ENCODE assay signal across 21 mouse cellular contexts in genomic region chr15:10770410-10771310, GRCm38 (mm10). TPM values are rescaled to one million over a fixed set of nuclear protein-coding genes. Genes with fewer than 3 reads are reported as not detected.
DNase-seq lines count a peak whose midpoint lies in the region; ATAC-seq and TF ChIP-seq lines count a peak whose summit lies in the region.
"Had no signal": no experiment of that assay in that cellular context is flagged by ENCODE, and none has a peak within 500 bp of the region (broad histone marks: within the 10 kb centered on the region; RNA-seq: fewer than 3 reads in every experiment).

No protein-coding gene starts in this region.

- no peak for TF ChIP-seq CTCF in kidney, postnatal 0 days (IDR thresholded peaks at IDR 0.05; ENCODE audit: low read depth)

- H3K9me3 ChIP-seq in neural tube, embryonic 11.5 days (ENCODE audit: control insufficient read depth, low read length): no peaks in the 10 kb centered on the region
- no peaks in the 10 kb centered on the region for H3K9me3 ChIP-seq in kidney, postnatal 0 days (replicated peaks; ENCODE audit: low read length)
- H3K9me3 ChIP-seq in liver, embryonic 11.5 days (ENCODE audit: control insufficient read depth, low read length): no peaks in the 10 kb centered on the region
- no peaks in the 10 kb centered on the region for H3K9me3 ChIP-seq in intestine, embryonic 16.5 days (ENCODE audit: control insufficient read depth, low read length)
- no peaks in the 10 kb centered on the region for H3K9me3 ChIP-seq in hindbrain, embryonic 10.5 days
- H3K9me3 ChIP-seq: forebrain, embryonic 12.5 days; heart, embryonic 12.5 days; hindbrain, embryonic 12.5 days; liver, embryonic 15.5 days; lung, embryonic 15.5 days; midbrain, embryonic 12.5 days had no signal

- 46% methylated on average over 5 of the region's 5 CpGs for WGBS in neural tube, embryonic 11.5 days
- 18% methylated on average over 5 of the region's 5 CpGs for WGBS in kidney, postnatal 0 days
- 59% methylated on average over 5 of the region's 5 CpGs for WGBS in liver, embryonic 11.5 days
- WGBS in intestine, embryonic 16.5 days: 31% methylated on average over 5 of the region's 5 CpGs
- WGBS in hindbrain, embryonic 10.5 days: 83% methylated on average over 5 of the region's 5 CpGs

- no peak overlapping the region for H3K4me3 ChIP-seq in neural tube, embryonic 11.5 days (ENCODE audit: low read depth, low read length)
- H3K4me3 ChIP-seq in kidney, postnatal 0 days (replicated peaks; ENCODE audit: low read depth, low read length): no peak overlapping the region
- no peak overlapping the region for H3K4me3 ChIP-seq in liver, embryonic 11.5 days (ENCODE audit: low read depth, low read length)
- no peak overlapping the region for H3K4me3 ChIP-seq in intestine, embryonic 16.5 days (ENCODE audit: low read length)
- no peak overlapping the region for H3K4me3 ChIP-seq in hindbrain, embryonic 10.5 days
- H3K4me3 ChIP-seq: forebrain, embryonic 12.5 days; heart, embryonic 12.5 days; hindbrain, embryonic 12.5 days; liver, embryonic 15.5 days; lung, embryonic 15.5 days; midbrain, embryonic 12.5 days had no signal

- DNase-seq in neural tube, embryonic 11.5 days (ENCODE audit: low spot score): no peak
- DNase-seq in neural tube, embryonic 10.5 days (ENCODE audit: extremely low spot score, low spot score): no peak
- peak; percentile 85 for DNase-seq in kidney, postnatal 0 days (ENCODE audit: low spot score)
- peak; percentile 38 for DNase-seq in mesoderm, embryonic 11.5 days (ENCODE audit: low read depth, low spot score)
- no peak for DNase-seq in liver, embryonic 11.5 days (ENCODE audit: low spot score)
- no peak for DNase-seq in hindbrain, embryonic 10.5 days (ENCODE audit: low spot score)
- DNase-seq: adrenal gland, adult 8-10 months; cerebellum, adult 18-20 months; gastrocnemius, postnatal 25 days; layer of hippocampus, postnatal 36 days; right cerebral cortex, postnatal 4 days; thymus, adult 18-20 months; thymus, postnatal 36 days had no signal

- H3K27ac ChIP-seq in neural tube, embryonic 11.5 days (ENCODE audit: low read depth, low read length): 0 out of 2 replicates have a peak overlapping the region, but pooled peaks have one; percentile 39
- peak overlapping the region; percentile 27 for H3K27ac ChIP-seq in kidney, postnatal 0 days
- H3K27ac ChIP-seq in liver, embryonic 11.5 days (ENCODE audit: low read depth, low read length): no peak overlapping the region
- no peak overlapping the region for H3K27ac ChIP-seq in intestine, embryonic 16.5 days (ENCODE audit: low read length)
- no peak overlapping the region for H3K27ac ChIP-seq in hindbrain, embryonic 10.5 days
- H3K27ac ChIP-seq: forebrain, embryonic 12.5 days; hindbrain, embryonic 12.5 days; liver, embryonic 15.5 days; lung, embryonic 15.5 days; midbrain, embryonic 12.5 days had no signal

- no peaks in the 10 kb centered on the region for H3K27me3 ChIP-seq in neural tube, embryonic 11.5 days (ENCODE audit: control insufficient read depth, insufficient read depth, low read length)
- H3K27me3 ChIP-seq in kidney, postnatal 0 days (ENCODE audit: insufficient read depth, low read length): no peaks in the 10 kb centered on the region
- H3K27me3 ChIP-seq in liver, embryonic 11.5 days (replicated peaks; ENCODE audit: control insufficient read depth, insufficient read depth, low read length): no peaks in the 10 kb centered on the region
- H3K27me3 ChIP-seq in intestine, embryonic 16.5 days (replicated peaks; ENCODE audit: control insufficient read depth, insufficient read depth, low read length): no peaks in the 10 kb centered on the region
- no peaks in the 10 kb centered on the region for H3K27me3 ChIP-seq in hindbrain, embryonic 10.5 days (ENCODE audit: insufficient read depth, poor library complexity, severe bottlenecking)
- H3K27me3 ChIP-seq: forebrain, embryonic 12.5 days; hindbrain, embryonic 12.5 days; liver, embryonic 15.5 days; lung, embryonic 15.5 days; midbrain, embryonic 12.5 days had no signal

- H3K4me1 ChIP-seq in neural tube, embryonic 11.5 days (ENCODE audit: control insufficient read depth, insufficient read depth, low read length): no peaks in the 10 kb centered on the region
- no peaks in the 10 kb centered on the region for H3K4me1 ChIP-seq in kidney, postnatal 0 days (replicated peaks; ENCODE audit: insufficient read depth, low read length)
- H3K4me1 ChIP-seq in liver, embryonic 11.5 days (replicated peaks; ENCODE audit: control insufficient read depth, insufficient read depth, low read length): no peaks in the 10 kb centered on the region
- H3K4me1 ChIP-seq in intestine, embryonic 16.5 days (ENCODE audit: control insufficient read depth, insufficient read depth, low read length): 0 out of 2 replicates have a peak, but pooled peaks cover 5% of the 10 kb centered on the region
- H3K4me1 ChIP-seq in hindbrain, embryonic 10.5 days (replicated peaks): no peaks in the 10 kb centered on the region
- H3K4me1 ChIP-seq: forebrain, embryonic 12.5 days; heart, embryonic 12.5 days; hindbrain, embryonic 12.5 days; liver, embryonic 15.5 days; lung, embryonic 15.5 days; midbrain, embryonic 12.5 days had no signal

- ATAC-seq in neural tube, embryonic 11.5 days (ENCODE audit: insufficient read depth, low FRiP score, low TSS enrichment): peak; percentile 9; the same call in 1 of the 2 replicates
- no peak for ATAC-seq in kidney, postnatal 0 days (replicated peaks; ENCODE audit: low FRiP score, low read depth)
- ATAC-seq in liver, embryonic 11.5 days (replicated peaks; ENCODE audit: low FRiP score): no peak
- no peak for ATAC-seq in intestine, embryonic 16.5 days
- ATAC-seq: activated CD4-positive, CD25-positive, alpha-beta regulatory T cell, adult 4 months had no signal

- no peaks in the 10 kb centered on the region for H3K36me3 ChIP-seq in neural tube, embryonic 11.5 days (ENCODE audit: control insufficient read depth, insufficient read depth, low read length)
- no peaks in the 10 kb centered on the region for H3K36me3 ChIP-seq in kidney, postnatal 0 days (ENCODE audit: insufficient read depth, low read length)
- H3K36me3 ChIP-seq in liver, embryonic 11.5 days (ENCODE audit: control insufficient read depth, insufficient read depth, low read length): no peaks in the 10 kb centered on the region
- no peaks in the 10 kb centered on the region for H3K36me3 ChIP-seq in intestine, embryonic 16.5 days (ENCODE audit: control insufficient read depth, insufficient read depth, low read length)
- no peaks in the 10 kb centered on the region for H3K36me3 ChIP-seq in hindbrain, embryonic 10.5 days
- H3K36me3 ChIP-seq: forebrain, embryonic 12.5 days; heart, embryonic 12.5 days; hindbrain, embryonic 12.5 days; liver, embryonic 15.5 days; lung, embryonic 15.5 days; midbrain, embryonic 12.5 days had no signal

- no peak overlapping the region for H3K4me2 ChIP-seq in neural tube, embryonic 11.5 days (ENCODE audit: low read depth)
- H3K4me2 ChIP-seq in kidney, postnatal 0 days (ENCODE audit: low read length): no peak overlapping the region
- H3K4me2 ChIP-seq in liver, embryonic 11.5 days: no peak overlapping the region
- H3K4me2 ChIP-seq in intestine, embryonic 16.5 days (ENCODE audit: low read depth, low read length): no peak overlapping the region
- H3K4me2 ChIP-seq: forebrain, embryonic 12.5 days; heart, embryonic 12.5 days; hindbrain, embryonic 12.5 days; liver, embryonic 15.5 days; lung, embryonic 15.5 days; midbrain, embryonic 12.5 days had no signal

- H3K9ac ChIP-seq in neural tube, embryonic 11.5 days (ENCODE audit: low read length): no peak overlapping the region
- no peak overlapping the region for H3K9ac ChIP-seq in kidney, postnatal 0 days (ENCODE audit: low read depth, low read length)
- H3K9ac ChIP-seq in liver, embryonic 11.5 days (ENCODE audit: low read depth, low read length): no peak overlapping the region
- H3K9ac ChIP-seq in intestine, embryonic 16.5 days (ENCODE audit: low read depth, low read length): no peak overlapping the region
- H3K9ac ChIP-seq: forebrain, embryonic 12.5 days; hindbrain, embryonic 12.5 days; liver, embryonic 15.5 days; lung, embryonic 15.5 days; midbrain, embryonic 12.5 days had no signal

RNA-seq across cellular contexts. Expression of gene Rai14, which starts 56.2 kb away (rescaled TPM):
- polyA plus RNA-seq in neural tube, embryonic 11.5 days (2014; fragmentation: Nextera tagmentation; extraction: Ambion mirVana): 84.2 and 87.0 TPM in 2 replicates
- 38.5 and 42.4 TPM in 2 replicates for polyA plus RNA-seq in kidney, postnatal 0 days (2015; fragmentation: Nextera tagmentation; extraction: Ambion mirVana)
- 19.6 and 20.2 TPM in 2 replicates for polyA plus RNA-seq in liver, embryonic 11.5 days (2014; fragmentation: Nextera tagmentation; extraction: Ambion mirVana)
- 11.5 and 11.7 TPM in 2 replicates for polyA plus RNA-seq in intestine, embryonic 16.5 days (2015; fragmentation: Nextera tagmentation; extraction: Ambion mirVana)
- polyA plus RNA-seq in hindbrain, embryonic 10.5 days (2016; fragmentation: Nextera tagmentation; extraction: Ambion mirVana): 72.2 and 77.9 TPM in 2 replicates

Comparison
In these comparisons a context has a peak if more than half of its experiments do, and no peak if none do; other contexts are left out.
1. DNase-seq: peak in kidney, postnatal 0 days (single experiment) and mesoderm, embryonic 11.5 days (single experiment); none in neural tube, embryonic 11.5 days (single experiment), neural tube, embryonic 10.5 days (single experiment), liver, embryonic 11.5 days (single experiment) and hindbrain, embryonic 10.5 days (single experiment).
2. H3K27ac ChIP-seq: peak in neural tube, embryonic 11.5 days (single experiment) and kidney, postnatal 0 days (single experiment); none in liver, embryonic 11.5 days (single experiment), intestine, embryonic 16.5 days (single experiment) and hindbrain, embryonic 10.5 days (single experiment).